Mouse (Mus musculus): ENCODE data around the gene Cd164l2.

Cd164l2 gene

GRCm38 (mm10) chr4:133211751-133212561, at the start of gene Cd164l2, which contains the start of gene Gpr3:
Cd164l2 (plus strand) TSS chr4:133212131.
Gpr3 (minus strand) TSS chr4:133212536.
- DNase-seq (ENCODE audit: low spot score), result no peak

GRCm38 (mm10) chr4:133162196-133162595, 49.7 kb upstream of the Cd164l2 start:
- no peak for DNase-seq (ENCODE audit: low spot score)

DNA sequence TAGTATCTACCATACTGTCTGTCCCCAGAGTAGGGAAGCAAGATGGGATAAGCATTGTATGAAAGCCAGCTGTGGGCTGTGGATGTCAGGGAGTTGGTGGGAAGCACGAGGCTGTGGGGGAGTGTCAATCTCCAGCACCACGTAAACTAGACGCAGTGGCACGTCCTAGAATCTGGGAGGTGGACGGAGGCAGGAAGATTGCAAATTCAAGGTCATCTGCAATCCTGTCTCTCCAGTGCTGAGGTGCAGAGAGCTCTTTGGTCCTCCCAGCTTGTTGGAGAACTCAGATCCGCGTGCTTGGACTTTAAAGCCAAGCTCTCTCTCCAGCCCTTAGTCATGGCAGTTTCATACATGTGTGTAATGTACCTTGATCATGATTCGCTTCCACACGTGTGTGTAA, 45.2 kb upstream of the Cd164l2 start:
- DNase-seq (ENCODE audit: low spot score), result no peak

DNA sequence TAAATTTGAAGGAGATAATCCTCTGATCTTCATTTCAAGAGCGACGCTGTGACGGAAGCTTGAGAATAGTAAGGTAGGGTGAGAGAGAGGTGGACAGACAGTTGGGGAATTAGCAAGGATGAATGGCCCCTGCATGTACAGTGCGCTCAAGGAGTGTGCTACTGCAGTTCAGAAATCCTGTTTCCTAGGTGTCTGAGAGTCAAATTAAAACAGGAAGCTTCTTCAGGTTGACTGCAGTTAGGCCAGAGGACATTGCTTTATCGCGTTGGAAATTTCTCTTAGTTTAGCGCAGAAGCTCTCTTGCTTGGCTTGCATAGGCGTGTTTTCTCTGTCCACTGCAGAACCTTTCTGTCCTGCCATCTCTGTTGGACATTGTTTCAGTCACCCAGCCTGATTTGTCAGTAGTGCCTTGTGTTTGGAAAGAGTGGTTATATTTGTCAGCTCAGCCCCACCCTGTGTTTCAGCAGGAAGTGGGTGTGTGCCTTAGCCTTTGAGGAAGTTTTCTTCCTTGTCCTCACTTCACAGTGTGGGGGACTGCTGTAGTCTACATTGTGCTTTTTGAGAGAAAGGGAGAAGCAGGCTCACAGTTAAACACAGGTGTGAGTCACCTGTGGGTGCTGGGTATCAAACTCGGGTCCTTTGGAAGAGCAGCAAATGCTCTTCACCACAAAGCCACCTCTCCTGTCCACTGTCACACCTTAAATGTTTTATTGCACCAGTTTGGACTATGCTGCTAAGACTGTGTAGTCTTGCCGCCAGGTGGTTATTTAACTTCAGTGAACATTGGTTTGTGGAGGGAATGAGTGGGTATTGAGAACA, 42.5 kb upstream of the Cd164l2 start:
- no peak for DNase-seq (ENCODE audit: low spot score)

DNA sequence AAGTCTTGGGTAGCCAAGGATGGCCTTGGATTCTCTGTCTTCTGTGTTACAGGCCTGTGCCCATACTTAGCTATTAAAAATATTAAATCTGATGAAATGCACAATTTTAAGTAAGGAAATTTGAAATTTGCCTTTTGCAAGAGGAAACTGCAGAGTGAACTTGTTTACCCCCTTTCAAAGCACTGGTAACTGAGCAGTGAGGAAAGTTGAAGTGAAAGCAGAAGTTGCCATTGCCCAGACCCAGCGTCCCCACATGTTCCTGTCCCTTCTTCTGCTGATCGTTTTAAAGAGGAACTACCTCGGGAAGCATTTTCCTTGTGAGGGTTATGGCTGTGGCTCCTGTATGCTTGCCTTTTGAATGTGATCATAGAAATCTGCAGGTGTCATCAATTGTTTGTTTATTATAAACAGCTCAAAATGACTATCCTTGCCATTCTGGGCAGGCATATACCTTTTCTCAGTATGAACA, 41.8 kb upstream of the Cd164l2 start:
- no peak for DNase-seq (ENCODE audit: low spot score)

GRCm38 (mm10) chr4:133170616-133171015, 41.3 kb upstream of the Cd164l2 start:
- no peak for DNase-seq (ENCODE audit: low spot score)

DNA sequence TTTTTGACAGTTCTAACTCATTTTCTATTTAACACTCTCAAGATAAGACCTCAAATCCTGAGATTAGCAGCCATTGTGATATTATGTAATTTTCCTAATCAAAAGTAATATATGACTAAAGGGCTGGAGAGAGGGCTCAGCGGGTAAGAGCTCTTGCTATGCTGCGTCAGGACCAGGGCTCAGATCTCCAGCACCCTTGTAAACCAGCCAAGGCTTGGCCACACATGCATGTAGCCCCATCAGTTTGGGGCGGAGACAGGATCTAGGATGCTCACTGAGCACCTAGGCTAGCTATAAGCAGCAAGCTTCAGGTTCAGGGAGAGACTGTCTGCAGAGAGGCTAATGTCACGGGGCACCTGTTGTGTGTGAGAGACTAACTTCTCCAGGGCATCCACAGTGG, 39.5 kb upstream of the Cd164l2 start:
- no peak for DNase-seq (ENCODE audit: low spot score)

- no peak for DNase-seq (ENCODE audit: low spot score)
Observed at GRCm38 (mm10) chr4:133174361-133174760, 37.6 kb upstream of the Cd164l2 start.

DNA sequence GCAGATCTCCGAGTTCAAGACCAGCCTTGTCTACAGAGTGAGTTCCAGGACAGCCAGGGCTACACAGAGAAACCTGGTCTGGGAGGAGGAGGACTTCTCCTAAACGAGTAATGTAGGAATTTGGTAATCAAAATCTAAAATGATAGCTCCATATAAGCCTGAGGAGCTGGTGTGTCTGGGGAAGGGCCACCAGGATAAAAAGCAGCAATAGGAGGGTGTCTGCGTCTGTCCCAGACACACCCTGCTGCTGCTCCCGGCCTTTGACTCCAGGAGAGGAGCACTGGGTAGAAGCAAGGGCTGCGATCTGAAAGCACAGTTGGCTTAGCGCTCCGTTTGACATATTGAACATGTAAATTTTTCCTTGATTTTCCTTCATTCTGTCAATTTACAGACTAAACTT, 36.7 kb upstream of the Cd164l2 start:
- DNase-seq (ENCODE audit: low spot score), result no peak

- no peak for DNase-seq (ENCODE audit: low spot score)
Observed at GRCm38 (mm10) chr4:133175998-133176760, 35.8 kb upstream of the Cd164l2 start.

DNA sequence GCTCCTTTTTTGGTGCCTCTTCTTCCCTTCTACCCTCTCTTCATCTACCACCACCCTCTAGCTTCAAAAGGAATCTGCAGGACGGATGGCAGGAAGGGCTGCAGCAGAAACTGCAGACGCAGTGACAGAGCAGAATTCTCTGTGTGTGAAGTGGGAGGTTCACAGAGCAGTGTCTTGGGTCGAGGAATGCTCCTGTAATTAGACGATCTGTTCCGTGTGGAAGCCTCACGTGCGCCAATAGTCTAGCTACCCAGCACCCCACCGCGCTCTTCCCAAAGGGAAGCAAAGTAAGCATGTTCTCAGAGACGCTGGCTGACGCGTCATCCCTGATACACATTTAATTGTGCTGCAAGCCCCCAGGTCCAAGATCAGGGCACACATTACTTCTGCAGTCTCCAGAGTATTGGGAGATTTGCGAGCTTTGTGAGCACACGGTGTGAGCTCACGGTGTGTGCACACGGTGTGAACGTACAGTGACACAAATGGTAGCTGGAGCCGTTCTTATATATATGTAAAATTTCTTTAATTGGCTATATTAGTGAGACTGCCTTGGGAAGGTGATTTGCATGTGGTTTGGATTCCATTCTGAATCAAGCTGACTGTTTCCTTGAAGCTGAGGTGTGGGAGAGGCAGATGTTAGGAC, 35.0 kb upstream of the Cd164l2 start:
- DNase-seq (ENCODE audit: low spot score), result no peak

GRCm38 (mm10) chr4:133178305-133178704, 33.6 kb upstream of the Cd164l2 start:
- DNase-seq (ENCODE audit: low spot score), result no peak

- no peak for DNase-seq (ENCODE audit: low spot score)
Observed at GRCm38 (mm10) chr4:133179258-133179657, 32.7 kb upstream of the Cd164l2 start.

- DNase-seq (ENCODE audit: low spot score), result no peak
Observed at GRCm38 (mm10) chr4:133182439-133183033, 29.4 kb upstream of the Cd164l2 start.

DNA sequence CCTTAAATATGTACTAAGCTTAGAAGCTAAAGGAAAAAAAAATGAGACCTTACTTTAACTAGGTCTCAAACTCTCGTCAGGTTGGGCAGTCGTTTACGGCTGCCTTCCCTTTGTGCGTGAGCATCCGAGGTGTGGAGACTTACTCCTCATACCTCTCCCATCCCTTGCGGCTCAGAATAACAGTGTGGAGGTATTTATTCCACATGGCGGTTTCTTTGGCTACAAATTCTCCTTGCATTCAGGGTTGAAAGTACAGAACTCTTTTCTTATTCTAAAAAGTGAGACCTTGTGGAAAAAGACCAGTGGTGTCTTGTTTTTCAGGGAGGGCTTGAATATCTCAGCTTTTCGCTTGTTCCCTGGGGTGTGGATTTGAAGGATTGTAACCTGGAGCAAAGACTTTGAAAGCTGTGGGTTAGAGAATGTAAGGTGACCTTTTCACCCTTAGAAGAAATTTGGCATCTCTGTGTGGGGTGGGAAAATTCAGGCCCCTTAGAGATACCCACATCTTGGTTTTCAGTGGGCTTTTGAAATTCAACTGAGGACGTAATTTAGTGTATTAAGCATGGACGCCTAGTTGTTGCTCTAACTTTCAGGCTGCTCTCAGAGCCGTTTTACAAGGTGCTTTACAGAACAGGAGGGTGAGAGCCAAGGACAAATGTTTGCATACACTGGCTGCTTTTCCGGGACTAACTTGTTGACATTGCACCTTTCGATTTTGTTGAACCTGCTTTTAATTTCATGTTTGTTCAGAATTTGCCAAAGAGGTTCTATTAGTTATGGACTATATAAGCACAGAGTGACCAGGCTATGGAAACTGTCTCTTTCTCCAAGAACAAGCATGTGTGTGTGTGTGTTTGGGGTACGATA, 27.7 kb upstream of the Cd164l2 start:
- DNase-seq (ENCODE audit: low spot score), result no peak

- DNase-seq (ENCODE audit: low spot score), result peak; percentile 45
Observed at GRCm38 (mm10) chr4:133184898-133185665, 26.8 kb upstream of the Cd164l2 start.

DNA sequence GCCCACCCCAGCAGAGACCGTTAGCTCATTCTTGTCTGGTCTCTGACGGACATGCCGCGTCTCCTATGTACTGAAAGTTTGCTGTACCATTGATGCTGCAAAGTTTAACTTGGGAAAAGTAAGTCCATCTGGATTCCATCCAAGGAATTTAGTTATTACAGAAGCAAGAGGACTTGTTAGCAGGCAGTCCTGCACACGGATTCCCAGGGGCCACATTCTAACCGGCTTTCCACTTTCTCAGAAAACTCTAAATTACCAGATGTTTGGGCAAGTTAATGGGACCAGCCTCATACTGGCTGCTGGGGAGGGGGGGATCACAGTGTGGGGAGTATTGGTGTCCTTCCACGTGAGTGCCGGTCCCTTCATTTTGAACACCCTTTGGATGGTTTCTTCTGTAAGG, 26.0 kb upstream of the Cd164l2 start:
- no peak for DNase-seq (ENCODE audit: low spot score)

GRCm38 (mm10) chr4:133186856-133187255, 25.1 kb upstream of the Cd164l2 start:
- DNase-seq (ENCODE audit: low spot score), result no peak

- no peak for DNase-seq (ENCODE audit: low spot score)
Observed at GRCm38 (mm10) chr4:133189396-133189795, 22.5 kb upstream of the Cd164l2 start.

DNA sequence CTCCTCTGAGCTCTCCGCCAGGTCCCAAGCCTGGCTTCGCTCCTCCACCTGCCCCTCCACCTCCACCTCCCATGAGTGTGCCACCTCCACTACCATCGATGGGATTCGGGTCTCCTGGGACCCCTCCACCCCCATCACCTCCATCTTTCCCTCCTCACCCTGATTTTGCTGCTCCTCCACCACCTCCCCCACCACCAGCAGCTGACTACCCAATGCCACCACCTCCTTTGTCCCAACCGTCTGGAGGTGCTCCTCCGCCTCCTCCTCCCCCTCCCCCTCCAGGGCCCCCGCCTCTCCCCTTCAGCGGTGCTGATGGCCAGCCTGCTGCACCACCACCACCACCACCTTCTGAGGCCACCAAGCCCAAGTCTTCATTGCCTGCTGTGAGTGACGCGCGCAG, 17.4 kb upstream of the Cd164l2 start:
- DNase-seq (ENCODE audit: low spot score), result no peak

All from ovary, adult 18-20 months (tissue).